Mouse (Mus musculus): ENCODE measurements at regions not wholly inside any gene's neighbourhood (a gene's known extent, or its start where the extent isn't known, plus 50 kb on each side); places are given as distances from the start of the nearest gene placed in this dataset.

GRCm38 (mm10) chr7:121214181-121214580, 132.7 kb downstream of the Otoa start:
- DNase-seq (ENCODE audit: low spot score in 2 of 2) = no peak

- no peak for DNase-seq (ENCODE audit: low spot score in 2 of 2)
Measured at GRCm38 (mm10) chr7:121215032-121215431, 133.6 kb downstream of the Otoa start.

GRCm38 (mm10) chr7:121215735-121216134, 134.3 kb downstream of the Otoa start:
- DNase-seq (ENCODE audit: low spot score in 2 of 2) = no peak

GRCm38 (mm10) chr7:121218031-121218430, 136.6 kb downstream of the Otoa start:
- no peak for DNase-seq (ENCODE audit: low spot score in 2 of 2)

GRCm38 (mm10) chr7:121221158-121221557, 139.7 kb downstream of the Otoa start:
- no peak for DNase-seq (ENCODE audit: low spot score in 2 of 2)

GRCm38 (mm10) chr7:121231881-121232280, 150.4 kb downstream of the Otoa start:
- no peak for DNase-seq (ENCODE audit: low spot score in 2 of 2)

- DNase-seq (ENCODE audit: low spot score in 2 of 2) = no peak
Measured at GRCm38 (mm10) chr7:121234831-121235230, 153.4 kb downstream of the Otoa start.

- DNase-seq (ENCODE audit: low spot score in 2 of 2) = no peak
Measured at GRCm38 (mm10) chr7:121239731-121240130, 151.9 kb upstream of the Hs3st2 start.

GRCm38 (mm10) chr7:121247845-121248244, 143.8 kb upstream of the Hs3st2 start:
- no peak for DNase-seq (ENCODE audit: low spot score in 2 of 2)

- DNase-seq (ENCODE audit: low spot score in 2 of 2) = no peak
Measured at GRCm38 (mm10) chr7:121257466-121257865, 134.2 kb upstream of the Hs3st2 start.

- DNase-seq (ENCODE audit: low spot score in 2 of 2) = peak in 1 of 2 experiments; percentile 3
Measured at GRCm38 (mm10) chr7:121258826-121259496, 132.7 kb upstream of the Hs3st2 start.

- no peak for DNase-seq (ENCODE audit: low spot score in 2 of 2)
Measured at GRCm38 (mm10) chr7:121259497-121260009, 132.1 kb upstream of the Hs3st2 start.

- DNase-seq (ENCODE audit: low spot score in 2 of 2) = no peak
Measured at GRCm38 (mm10) chr7:121269358-121269757, 122.3 kb upstream of the Hs3st2 start.

- no peak for DNase-seq (ENCODE audit: low spot score in 2 of 2)
Measured at GRCm38 (mm10) chr7:121280597-121280996, 111.1 kb upstream of the Hs3st2 start.

GRCm38 (mm10) chr7:121282154-121282553, 109.5 kb upstream of the Hs3st2 start:
- DNase-seq (ENCODE audit: low spot score in 2 of 2) = no peak

- DNase-seq (ENCODE audit: low spot score in 2 of 2) = no peak
Measured at GRCm38 (mm10) chr7:121289737-121290136, 101.9 kb upstream of the Hs3st2 start.

- DNase-seq (ENCODE audit: low spot score in 2 of 2) = no peak
Measured at GRCm38 (mm10) chr7:121296151-121296695, 95.4 kb upstream of the Hs3st2 start.

GRCm38 (mm10) chr7:121312961-121313587, 78.6 kb upstream of the Hs3st2 start:
- no peak for DNase-seq (ENCODE audit: low spot score in 2 of 2)

- no peak for DNase-seq (ENCODE audit: low spot score in 2 of 2)
Measured at GRCm38 (mm10) chr7:121314521-121314920, 77.1 kb upstream of the Hs3st2 start.

- no peak for DNase-seq (ENCODE audit: low spot score in 2 of 2)
Measured at GRCm38 (mm10) chr7:121329274-121329673, 62.4 kb upstream of the Hs3st2 start.

GRCm38 (mm10) chr7:121332532-121332931, 59.1 kb upstream of the Hs3st2 start:
- DNase-seq (ENCODE audit: low spot score in 2 of 2) = no peak

GRCm38 (mm10) chr7:121335390-121336109, 56.1 kb upstream of the Hs3st2 start:
- no peak for DNase-seq (ENCODE audit: low spot score in 2 of 2)
